Mouse (Mus musculus) Patski (cell line): ENCODE results near the gene Cdk5rap3. TPM values are rescaled to one million over a fixed set of nuclear protein-coding genes. Genes with fewer than 3 reads are reported as not detected.

Source experiments
- ATAC-seq: fragments of 100-300 bp; one replicate; pipeline ENCODE4 v1.8.0; 2021
- CTCF ChIA-PET: fragments of 350-600 bp; sonication (Branson Sonifier 250); formaldehyde crosslinking; loops from one replicate; lab custom pipeline; 2022; ENCODE audit warnings: inconsistent platforms; lab: Charles Lee
- POLR2A ChIA-PET: fragments of 350-600 bp; sonication (Branson Sonifier 250); formaldehyde crosslinking; loops from one replicate; lab custom pipeline; 2022; ENCODE audit warnings: antibody characterized with exemption, inconsistent platforms; lab: Charles Lee
- DNase-seq: peaks from one replicate; pipeline ENCODE4 v3.0.0-alpha.2; 2011; ENCODE audit warnings: low read depth, low spot score
- H3K27me3 ChIP-seq: fragments of 371-371 bp; one replicate; pipeline ENCODE4 v1.5.1; 2021
- CTCF ChIP-seq: fragments of 100-300 bp; IDR thresholded peaks from one replicate; pipeline ENCODE4 v1.5.1; 2021
- in situ Hi-C: fragments of 300-500 bp; cut with MboI; formaldehyde crosslinking; loops from 3 replicates; pipeline ENCODE4 v1.11.1; 2018; ENCODE audit warnings: low pct_unique_long_range_greater_than_20kb, mixed read lengths
- polyA plus RNA-seq: library from polyadenylated mRNA; unstranded; gene quantifications from one replicate; pipeline ENCODE4 v1.2.3, GENCODE M21; 2021

Cdk5rap3 gene
- polyA plus RNA-seq, 1 experiment from 2014 or later: 95.8 TPM

DNA sequence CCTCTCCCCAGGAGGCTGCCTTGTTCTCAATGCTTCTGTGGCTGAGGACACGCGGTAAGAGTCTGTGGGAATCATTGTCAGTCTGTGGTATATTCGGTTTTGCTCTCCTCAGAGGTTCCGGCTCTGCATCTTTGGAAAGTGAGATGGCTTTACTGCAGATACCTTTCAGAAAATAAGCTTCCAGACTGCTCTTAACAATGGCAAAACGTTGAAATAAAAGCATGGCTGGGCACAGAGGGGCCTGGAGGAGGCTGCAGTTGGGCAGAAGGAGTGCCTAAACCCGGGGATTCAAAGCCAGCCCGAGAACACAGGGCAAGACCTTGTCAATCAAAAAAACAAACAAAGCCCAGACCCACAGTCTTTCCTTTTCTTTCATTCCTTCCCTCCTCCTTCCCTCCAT is 36.9 kb downstream of the Cdk5rap3 start:
- CTCF ChIA-PET: no interaction called here
- POLR2A ChIA-PET: no interaction called here
- no peak for ATAC-seq
- no peak for TF ChIP-seq CTCF
- H3K27me3 ChIP-seq: peaks cover 6% of the 10 kb centered on the region
- in situ Hi-C loops: no loop called here
- no peak for DNase-seq

DNA sequence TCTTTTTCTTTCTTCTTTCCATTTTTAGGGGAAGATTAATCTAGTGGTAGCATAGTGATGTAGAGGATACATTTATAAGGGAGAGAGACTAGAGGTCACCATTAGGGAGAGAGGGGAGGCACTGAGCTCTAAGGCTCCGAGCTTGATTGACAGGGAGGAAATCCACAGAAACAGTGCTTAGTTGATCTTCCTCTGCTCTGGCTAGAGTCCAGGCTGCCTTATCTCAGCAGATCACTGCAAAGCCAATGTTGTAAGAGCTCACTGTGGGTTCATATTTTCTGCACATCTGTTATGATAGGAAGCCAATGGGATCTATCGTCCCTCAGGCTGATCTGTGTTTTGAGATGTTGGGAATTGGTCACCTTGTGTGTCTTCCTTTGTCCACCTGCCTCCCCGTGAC is 37.6 kb downstream of the Cdk5rap3 start:
- DNase-seq (no peak), ATAC-seq (no peak)
- ChIA-PET CTCF (no interaction called here), POLR2A (no interaction called here)
- no peak for TF ChIP-seq CTCF
- in situ Hi-C loops: no loop called here
- H3K27me3 ChIP-seq: peaks cover 6% of the 10 kb centered on the region

DNA sequence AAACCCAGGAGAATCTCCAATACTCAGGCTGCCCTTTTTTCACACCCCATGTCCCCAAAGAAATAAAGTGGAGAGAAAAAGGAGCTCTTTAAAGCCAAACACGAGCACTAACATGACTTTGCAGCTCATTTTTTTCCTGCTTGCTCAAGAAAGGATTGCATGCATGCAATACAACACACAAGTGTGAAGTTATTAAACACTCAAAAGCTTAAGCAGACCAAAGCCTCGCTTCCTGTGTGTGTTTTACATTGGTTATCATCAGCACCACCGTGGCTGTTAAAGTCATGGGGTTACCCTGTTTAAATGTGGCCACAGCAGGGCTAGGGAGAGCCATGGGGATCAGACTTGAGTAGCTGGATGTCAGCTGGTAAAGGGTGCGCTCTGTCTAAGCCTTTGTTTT is 39.2 kb downstream of the Cdk5rap3 start:
- ChIA-PET POLR2A (no interaction called here), CTCF (no interaction called here)
- in situ Hi-C loops: no loop called here
- no peak for TF ChIP-seq CTCF
- peaks cover 6% of the 10 kb centered on the region for H3K27me3 ChIP-seq
- ATAC-seq: no peak
- DNase-seq: no peak

DNA sequence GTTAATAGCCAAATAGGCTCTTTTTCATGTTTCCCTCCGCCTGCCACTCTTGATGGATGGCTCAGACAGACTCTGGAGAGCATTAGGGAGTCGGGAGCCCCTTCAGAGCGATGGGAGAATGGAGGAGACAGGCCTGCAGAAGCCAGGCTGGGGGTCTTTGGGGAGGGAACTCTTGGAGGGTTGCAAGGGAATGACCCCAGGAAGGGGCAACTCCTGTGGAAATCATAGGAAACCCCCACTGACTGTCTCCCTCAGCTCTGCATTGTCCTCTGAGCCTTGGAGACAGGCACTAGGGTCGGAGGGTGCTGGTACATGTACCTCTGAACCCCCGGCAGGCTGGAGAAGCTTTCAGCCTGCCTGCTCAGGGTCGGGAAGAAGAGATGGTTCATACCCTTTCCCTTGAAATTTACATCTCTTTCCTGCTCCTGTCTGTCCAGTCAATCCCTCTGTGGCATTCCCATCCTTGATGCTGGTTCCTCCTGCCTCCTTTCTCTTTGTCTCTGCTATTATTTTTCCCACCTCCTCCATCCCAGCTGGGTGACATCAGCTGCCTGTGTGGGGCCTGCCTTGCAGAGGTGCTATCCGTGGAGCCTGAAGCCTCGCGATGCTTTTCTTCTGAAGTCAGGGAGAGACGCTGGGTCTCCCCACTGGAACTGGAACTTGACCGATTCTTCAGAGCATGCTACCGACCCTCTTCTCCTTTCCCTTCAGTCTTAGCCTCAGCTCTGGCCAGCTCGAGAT is 39.8 kb downstream of the Cdk5rap3 start:
- CTCF ChIA-PET: no interaction called here
- ATAC-seq (no peak), DNase-seq (no peak)
- in situ Hi-C loops: no loop called here
- POLR2A ChIA-PET: no interaction called here
- H3K27me3 ChIP-seq: peaks cover 6% of the 10 kb centered on the region
- no peak for TF ChIP-seq CTCF

DNA sequence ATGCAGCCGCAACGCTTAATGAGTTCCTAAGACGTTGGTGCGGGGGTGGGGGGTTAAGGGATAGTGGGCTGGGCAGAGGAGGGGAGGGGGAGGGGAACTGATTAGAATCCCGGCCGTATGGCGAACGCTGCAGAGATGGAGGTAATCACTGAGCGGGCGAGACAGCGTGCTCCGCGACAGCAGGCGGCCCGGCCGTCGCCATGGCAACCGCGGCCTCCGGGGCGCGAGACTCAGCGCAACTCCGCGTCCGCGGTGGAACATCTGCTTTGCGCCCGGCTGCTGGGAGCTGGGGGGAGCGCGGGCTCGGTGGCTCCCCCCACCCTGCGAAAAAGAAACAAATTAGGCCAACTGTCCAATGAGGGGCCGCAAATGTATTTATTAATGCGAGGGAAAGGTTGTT is 40.6 kb downstream of the Cdk5rap3 start:
- no peak for TF ChIP-seq CTCF
- DNase-seq (no peak), ATAC-seq (no peak)
- POLR2A ChIA-PET: interaction anchor here (0.6 kb wide), 1 partner anchor 81 kb away, joined by 3 read pairs; no protein-coding TSS in a partner anchor
- in situ Hi-C loops: no loop called here
- H3K27me3 ChIP-seq: peaks cover 6% of the 10 kb centered on the region
- CTCF ChIA-PET: interaction anchor here (1.5 to 3.7 kb wide), 2 partner anchors 34 to 41 kb away, joined by 4 to 10 read pairs; no protein-coding TSS in a partner anchor

GRCm38 (mm10) chr11:96875270-96875669 is 41.0 kb downstream of the Cdk5rap3 start:
- ChIA-PET POLR2A (interaction anchor here (0.6 kb wide), 1 partner anchor 82 kb away, joined by 3 read pairs; no protein-coding TSS in a partner anchor), CTCF (interaction anchor here (1.5 to 3.7 kb wide), 3 partner anchors 35 to 151 kb away, joined by 3 to 10 read pairs (median 4); no protein-coding TSS in a partner anchor)
- ATAC-seq (no peak), DNase-seq (no peak)
- in situ Hi-C loops: no loop called here
- peaks cover 6% of the 10 kb centered on the region for H3K27me3 ChIP-seq
- no peak for TF ChIP-seq CTCF

GRCm38 (mm10) chr11:96873601-96874140 is 42.6 kb downstream of the Cdk5rap3 start:
- in situ Hi-C loops: no loop called here
- ChIA-PET POLR2A (no interaction called here), CTCF (interaction anchor here (1.0 to 3.7 kb wide), 4 partner anchors 10 to 172 kb away, joined by 3 to 10 read pairs (median 3); no protein-coding TSS in a partner anchor)
- no peak for TF ChIP-seq CTCF
- DNase-seq: no peak
- no peak for ATAC-seq
- H3K27me3 ChIP-seq: peaks cover 6% of the 10 kb centered on the region

- no peak for TF ChIP-seq CTCF
- no peak for ATAC-seq
- ChIA-PET POLR2A (no interaction called here), CTCF (interaction anchor here (1.5 to 3.7 kb wide), 2 partner anchors 37 to 173 kb away, joined by 3 to 10 read pairs; no protein-coding TSS in a partner anchor)
- peaks cover 6% of the 10 kb centered on the region for H3K27me3 ChIP-seq
- in situ Hi-C loops: no loop called here
- no peak for DNase-seq
Measured at GRCm38 (mm10) chr11:96872441-96873379, 43.6 kb downstream of the Cdk5rap3 start.

- DNase-seq (no peak), ATAC-seq (peak; percentile 36)
- in situ Hi-C loops: loop anchor here (5.0 kb wide), 1 partner anchor 45 kb away; no protein-coding TSS in a partner anchor
- ChIA-PET CTCF (interaction anchor here (1.5 to 1.8 kb wide), 3 partner anchors 39 to 44 kb away, joined by 5 to 13 read pairs (median 8); no protein-coding TSS in a partner anchor), POLR2A (interaction anchor here (0.8 to 1.1 kb wide), 2 partner anchors 32 to 42 kb away, joined by 3 to 8 read pairs; no protein-coding TSS in a partner anchor)
- H3K27me3 ChIP-seq: no peaks in the 10 kb centered on the region
- peak; percentile 83 for TF ChIP-seq CTCF
Measured at GRCm38 (mm10) chr11:96867149-96867548, 49.1 kb downstream of the Cdk5rap3 start.
